Mouse (Mus musculus): ENCODE measurements around the gene Mgat4a. TPM values are rescaled to one million over a fixed set of nuclear protein-coding genes. Genes with fewer than 3 reads are reported as not detected.

Mgat4a gene
- total and polyA plus RNA-seq, 3 experiments: 22.3 to 23.2 (median 22.9) TPM

- H3K4me1 ChIP-seq (ENCODE audit: control insufficient read depth in 1 of 2, insufficient read depth in 2 of 2): peaks cover 0 to 4% of the 10 kb centered on the region in 2 experiments; a peak in 1 of 4 replicates
- no peaks in the 10 kb centered on the region for H3K27me3 ChIP-seq (replicated peaks)
- H3K27ac ChIP-seq (ENCODE audit: insufficient read depth, low read depth): no peak overlapping the region
- H3K36me3 ChIP-seq (replicated peaks in 1 of 2; ENCODE audit: control insufficient read depth in 1 of 2, insufficient read depth in 1 of 2, low read length in 1 of 2): peaks cover 14 to 74% of the 10 kb centered on the region in 2 experiments
- no peaks in the 10 kb centered on the region for H3K79me2 ChIP-seq (replicated peaks; ENCODE audit: control insufficient read depth, extremely low read depth, insufficient read depth, poor library complexity, severe bottlenecking)
- no peaks in the 10 kb centered on the region for H3K9me3 ChIP-seq (replicated peaks; ENCODE audit: low read length)
- dilution Hi-C loops (cut with MboI; ENCODE audit: extremely low pct_ligation_motif_present, extremely low pct_unique_long_range_greater_than_20kb, low sequenced_read_pairs): no loop called here
- no peak overlapping the region for H3K4me2 ChIP-seq (ENCODE audit: insufficient read depth, low read depth, poor library complexity, severe bottlenecking)
- no peak for TF ChIP-seq ZNF384 (IDR thresholded peaks at IDR 0.05; ENCODE audit: low read depth, low read length)
- TF ChIP-seq RCOR1 (conservative IDR thresholded peaks at IDR 0.05; ENCODE audit: low read depth, low read length): no peak
- TF ChIP-seq MAFK (IDR thresholded peaks at IDR 0.05; ENCODE audit: insufficient replicate concordance, low read length): no peak
- TF ChIP-seq TBP (conservative IDR thresholded peaks at IDR 0.05; ENCODE audit: low read depth, low read length): no peak
- no peak for TF ChIP-seq HCFC1 (IDR thresholded peaks at IDR 0.05; ENCODE audit: low read depth, low read length)
- no peak for TF ChIP-seq NELFE (IDR thresholded peaks at IDR 0.05; ENCODE audit: low read depth, low read length)
- TF ChIP-seq NRF1 (IDR thresholded peaks at IDR 0.05; ENCODE audit: low read depth, low read length): no peak
- no peak for TF ChIP-seq JUN (IDR thresholded peaks at IDR 0.05; ENCODE audit: insufficient read depth, low read depth, low read length)
- in situ Hi-C loops (cut with MboI; ENCODE audit: low pct_ligation_motif_present, low pct_unique_long_range_greater_than_20kb, low sequenced_read_pairs): no loop called here
- no peak overlapping the region for H3K4me3 ChIP-seq (replicated peaks in 1 of 3; ENCODE audit: low read depth in 2 of 3, low read length in 2 of 3, poor library complexity in 1 of 3)
- H3K9ac ChIP-seq (ENCODE audit: insufficient read depth, low read depth): no peak overlapping the region
- DNase-seq (ENCODE audit: extremely low read depth): no peak
Observed at GRCm38 (mm10) chr1:37396481-37396880, 144.3 kb downstream of the Mgat4a start.

GRCm38 (mm10) chr1:37393174-37393573 is 147.6 kb downstream of the Mgat4a start:
- in situ Hi-C loops (cut with MboI; ENCODE audit: low pct_ligation_motif_present, low pct_unique_long_range_greater_than_20kb, low sequenced_read_pairs): no loop called here
- H3K4me3 ChIP-seq (replicated peaks in 1 of 3; ENCODE audit: low read depth in 2 of 3, low read length in 2 of 3, poor library complexity in 1 of 3): no peak overlapping the region
- peaks cover 22 to 77% of the 10 kb centered on the region in 2 experiments for H3K36me3 ChIP-seq (replicated peaks in 1 of 2; ENCODE audit: control insufficient read depth in 1 of 2, insufficient read depth in 1 of 2, low read length in 1 of 2)
- no peak overlapping the region for H3K9ac ChIP-seq (ENCODE audit: insufficient read depth, low read depth)
- no peaks in the 10 kb centered on the region for H3K79me2 ChIP-seq (replicated peaks; ENCODE audit: control insufficient read depth, extremely low read depth, insufficient read depth, poor library complexity, severe bottlenecking)
- H3K27me3 ChIP-seq (replicated peaks): no peaks in the 10 kb centered on the region
- no peak for TF ChIP-seq MXI1 (IDR thresholded peaks at IDR 0.05; ENCODE audit: low read depth, low read length)
- TF ChIP-seq POLR2AphosphoS2 (IDR thresholded peaks at IDR 0.05; ENCODE audit: low read depth, low read length): no peak
- no peak for TF ChIP-seq NRF1 (IDR thresholded peaks at IDR 0.05; ENCODE audit: low read depth, low read length)
- no peak for TF ChIP-seq MAX (IDR thresholded peaks at IDR 0.05; ENCODE audit: low read length)
- no peak for TF ChIP-seq CHD1 (IDR thresholded peaks at IDR 0.05; ENCODE audit: low read depth, low read length)
- no peak for TF ChIP-seq EP300 (IDR thresholded peaks at IDR 0.05; ENCODE audit: low read length)
- TF ChIP-seq ELF1 (IDR thresholded peaks at IDR 0.05; ENCODE audit: low read depth, low read length): no peak
- no peak for TF ChIP-seq RCOR1 (conservative IDR thresholded peaks at IDR 0.05; ENCODE audit: low read depth, low read length)
- no peak for TF ChIP-seq ZKSCAN1 (IDR thresholded peaks at IDR 0.05; ENCODE audit: borderline replicate concordance, low read depth, low read length)
- TF ChIP-seq TCF12 (IDR thresholded peaks at IDR 0.05; ENCODE audit: low read depth, low read length): no peak
- TF ChIP-seq E2F4 (IDR thresholded peaks at IDR 0.05; ENCODE audit: insufficient replicate concordance, low read depth, low read length): no peak
- TF ChIP-seq PAX5 (IDR thresholded peaks at IDR 0.05; ENCODE audit: low read length): no peak
- TF ChIP-seq CTCF (conservative IDR thresholded peaks at IDR 0.05 in 1 of 2, IDR thresholded peaks at IDR 0.05 in 1 of 2; ENCODE audit: low read depth in 2 of 2, low read length in 2 of 2): no peak
- TF ChIP-seq JUND (conservative IDR thresholded peaks at IDR 0.05; ENCODE audit: low read depth, low read length): no peak
- no peak for TF ChIP-seq USF2 (conservative IDR thresholded peaks at IDR 0.05; ENCODE audit: low read depth, low read length)
- no peak for TF ChIP-seq ZC3H11A (IDR thresholded peaks at IDR 0.05; ENCODE audit: low read depth, low read length)
- TF ChIP-seq POLR2A (IDR thresholded peaks at IDR 0.05; ENCODE audit: low read depth, low read length): no peak
- no peak for TF ChIP-seq NELFE (IDR thresholded peaks at IDR 0.05; ENCODE audit: low read depth, low read length)
- no peak for TF ChIP-seq TBP (conservative IDR thresholded peaks at IDR 0.05; ENCODE audit: low read depth, low read length)
- no peaks in the 10 kb centered on the region for H3K4me1 ChIP-seq (ENCODE audit: control insufficient read depth in 1 of 2, insufficient read depth in 2 of 2)
- H3K4me2 ChIP-seq (ENCODE audit: insufficient read depth, low read depth, poor library complexity, severe bottlenecking): no peak overlapping the region
- no peaks in the 10 kb centered on the region for H3K9me3 ChIP-seq (replicated peaks; ENCODE audit: low read length)
- dilution Hi-C loops (cut with MboI; ENCODE audit: extremely low pct_ligation_motif_present, extremely low pct_unique_long_range_greater_than_20kb, low sequenced_read_pairs): no loop called here
- no peak for DNase-seq (ENCODE audit: extremely low read depth)
- H3K27ac ChIP-seq (ENCODE audit: insufficient read depth, low read depth): no peak overlapping the region

Other genes with a start within 250 kb of the Mgat4a start
- 7.0 TPM in 2 replicates for gene Inpp4a, start 241.2 kb downstream of the Mgat4a start, total RNA-seq (2012; rRNA removed)
- gene Inpp4a, start 241.2 kb downstream of the Mgat4a start, total RNA-seq (2014; rRNA removed): 1.5 TPM in 2 replicates
- 4.0 and 5.0 TPM in 2 replicates for gene Inpp4a, start 241.2 kb downstream of the Mgat4a start, polyA plus RNA-seq (2012; ENCODE audit: insufficient read length, low read depth)
- gene Coa5, start 110.9 kb downstream of the Mgat4a start, total RNA-seq (2012; rRNA removed): 43.8 and 49.7 TPM in 2 replicates
- gene Coa5, start 110.9 kb downstream of the Mgat4a start, total RNA-seq (2014; rRNA removed): 61.4 and 62.8 TPM in 2 replicates
- gene Coa5, start 110.9 kb downstream of the Mgat4a start, polyA plus RNA-seq (2012; ENCODE audit: insufficient read length, low read depth): 69.8 and 79.8 TPM in 2 replicates
- 56.6 and 58.5 TPM in 2 replicates for gene Unc50, start 110.9 kb downstream of the Mgat4a start, total RNA-seq (2012; rRNA removed)
- gene Unc50, start 110.9 kb downstream of the Mgat4a start, total RNA-seq (2014; rRNA removed): 75.5 and 76.3 TPM in 2 replicates
- 39.9 and 41.8 TPM in 2 replicates for gene Unc50, start 110.9 kb downstream of the Mgat4a start, polyA plus RNA-seq (2012; ENCODE audit: insufficient read length, low read depth)
- 0.21 and 0.25 TPM in 2 replicates for gene 2010300C02Rik, start 179.1 kb upstream of the Mgat4a start, total RNA-seq (2012; rRNA removed)
- 0.08 TPM in 1 of 2 replicates, not detected in the other for gene 2010300C02Rik, start 179.1 kb upstream of the Mgat4a start, total RNA-seq (2014; rRNA removed)
- gene 2010300C02Rik, start 179.1 kb upstream of the Mgat4a start, polyA plus RNA-seq (2012; ENCODE audit: insufficient read length, low read depth): 0.09 and 0.19 TPM in 2 replicates